Mouse (Mus musculus): ENCODE results near the gene Clec12b.

Gene Clec12b

DNA sequence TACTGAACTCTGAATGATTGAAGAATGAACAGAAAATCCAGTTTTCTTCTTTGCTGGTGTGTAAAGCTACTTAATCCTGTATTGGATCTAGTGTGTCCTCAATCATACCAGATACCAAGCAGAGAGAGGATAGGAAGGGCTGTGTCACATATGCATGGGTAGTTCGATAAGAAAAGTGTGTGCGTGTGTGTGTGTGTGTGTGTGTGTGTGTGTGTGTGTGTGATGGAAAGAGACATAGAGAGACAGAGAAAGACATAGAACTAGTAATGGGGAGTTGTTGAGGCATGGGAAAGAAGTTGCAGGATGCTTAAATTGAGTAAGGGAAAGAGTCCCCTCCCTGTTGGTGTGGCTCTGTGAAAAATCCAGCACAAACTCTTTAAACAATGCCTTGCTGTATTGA is at the start of gene Clec12b:
TSS of gene Clec12b (minus strand) at position 101 of the 400 bp plus-strand sequence.
- no peak for DNase-seq

DNA sequence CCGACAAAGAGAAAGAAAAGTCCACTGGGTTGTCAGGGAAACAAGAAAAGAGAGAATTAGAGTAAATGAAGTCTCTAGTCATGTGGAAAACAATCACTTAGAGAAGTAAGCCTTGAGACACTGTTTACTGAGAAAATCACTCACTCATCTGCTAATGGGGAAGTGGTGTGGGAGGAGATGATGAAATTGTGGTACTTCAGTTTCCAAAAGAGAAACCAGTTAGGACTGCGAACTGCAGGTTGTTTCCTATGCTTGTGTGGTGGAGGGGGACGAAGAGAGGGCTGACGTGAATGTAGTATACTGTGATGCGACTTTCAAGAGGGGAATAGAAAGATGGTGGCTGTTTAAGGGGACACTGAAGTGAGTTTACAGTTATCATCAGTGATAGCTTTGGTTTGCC is 48.6 kb upstream of the Clec12b start:
- no peak for DNase-seq

DNA sequence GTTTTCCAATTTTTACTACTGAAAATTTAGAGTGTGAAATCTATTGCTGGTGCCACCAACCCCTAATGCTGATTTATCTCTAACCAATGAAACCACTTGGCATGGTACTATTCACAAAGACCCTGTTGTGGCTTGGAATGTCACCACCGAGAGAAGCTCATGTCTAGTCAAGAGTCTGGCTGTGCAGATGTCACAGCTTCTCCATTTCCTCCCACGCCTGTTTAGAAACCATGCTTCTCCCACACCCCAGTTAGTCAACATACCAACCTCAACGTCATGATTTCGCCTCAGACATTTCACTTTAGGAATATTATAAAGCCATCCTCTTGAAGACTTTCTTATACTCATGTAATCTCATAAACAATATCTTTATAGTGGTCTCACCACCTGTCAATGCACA is 41.6 kb upstream of the Clec12b start:
- DNase-seq, result no peak

DNA sequence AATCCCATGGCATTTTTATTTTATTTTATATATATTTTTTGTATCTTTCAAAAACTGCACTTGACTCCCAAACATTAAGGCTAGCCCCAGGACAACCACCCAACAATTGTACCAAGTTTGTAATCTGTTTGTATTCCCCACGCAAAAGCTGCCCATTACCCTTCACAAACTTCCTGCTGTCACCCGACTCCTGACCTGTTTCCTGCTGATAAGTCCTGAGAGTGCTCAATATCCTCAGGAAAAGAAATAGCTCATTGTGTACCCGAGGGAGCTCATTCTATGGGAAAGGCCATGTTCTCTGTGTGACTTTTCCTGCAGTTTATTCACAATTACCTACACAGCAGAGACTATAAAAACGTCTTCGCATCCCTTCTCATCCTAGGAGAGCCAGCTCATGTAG is 40.1 kb upstream of the Clec12b start:
- DNase-seq, result peak; percentile 14 to 29

DNA sequence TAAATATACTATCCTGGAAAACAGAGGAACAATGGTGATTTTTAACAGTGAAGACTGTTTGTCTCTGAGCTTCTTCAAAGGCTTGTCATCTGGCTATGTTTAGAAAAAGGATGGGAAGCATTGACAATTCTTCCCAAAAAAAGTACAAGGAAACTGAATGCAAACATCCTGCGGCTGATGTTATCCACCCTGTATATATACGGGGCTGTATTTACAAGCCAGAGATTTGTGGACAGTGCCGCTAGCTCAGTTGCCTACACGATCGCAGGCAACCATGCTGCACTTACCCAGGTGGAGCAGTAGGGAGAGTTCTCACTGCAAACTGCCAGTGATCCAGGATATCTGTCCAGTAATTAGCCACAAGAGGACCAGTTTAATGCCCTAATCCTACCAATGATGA is 39.5 kb upstream of the Clec12b start:
- DNase-seq, result peak in 1 of 2 experiments; percentile 10

DNA sequence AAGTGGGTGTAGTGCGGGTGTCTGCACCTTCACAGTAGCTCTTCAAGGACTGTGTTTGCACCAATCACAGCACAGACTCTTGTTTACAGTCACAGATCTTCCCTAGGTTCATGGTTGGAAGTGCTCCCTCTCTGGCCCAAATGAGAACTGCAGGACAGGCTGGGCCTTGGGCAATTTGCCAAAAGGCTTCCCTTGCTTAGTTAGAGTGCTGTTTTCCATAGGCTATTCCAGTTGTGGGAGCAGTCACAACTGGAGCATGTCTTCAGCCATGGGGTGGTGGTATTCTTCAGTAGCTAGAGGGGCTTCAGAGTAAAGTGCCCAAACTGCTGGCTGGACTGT is 38.0 kb upstream of the Clec12b start:
- DNase-seq, result peak; percentile 84 to 86

DNA sequence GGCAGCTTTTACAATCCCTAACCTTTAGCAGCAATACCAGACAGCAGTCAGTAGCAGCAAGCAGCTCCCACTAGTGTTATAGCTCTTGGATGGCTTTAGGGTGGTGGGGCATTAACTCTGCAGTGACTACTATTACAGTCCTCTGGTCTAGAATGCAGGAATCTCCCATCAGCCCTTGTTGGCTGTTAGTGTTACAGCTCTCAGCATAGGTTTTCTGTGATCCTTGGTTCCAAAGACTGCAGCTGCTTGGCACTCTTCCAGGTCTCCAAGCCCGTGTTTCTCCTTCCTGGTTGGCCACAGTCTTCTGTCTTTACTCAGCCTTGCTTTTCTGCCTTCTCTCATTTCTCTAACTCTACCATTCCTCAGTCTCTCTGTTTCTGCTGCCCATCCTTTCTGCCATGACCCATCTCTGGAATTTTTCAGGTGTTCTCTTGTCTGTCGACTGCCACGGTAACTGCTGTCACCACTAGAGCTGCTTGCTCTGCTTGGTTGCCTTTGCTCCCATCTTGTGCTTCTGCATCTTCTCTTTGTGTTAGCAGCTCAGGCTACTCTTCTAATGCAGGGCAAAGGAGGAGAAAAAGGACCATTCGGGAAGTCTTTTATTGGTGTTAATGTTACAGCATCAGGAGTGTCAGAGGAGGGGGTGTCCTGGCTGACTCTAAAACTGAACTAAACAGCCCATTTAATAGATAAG is 37.5 kb upstream of the Clec12b start:
- DNase-seq, result peak; percentile 61 to 67

DNA sequence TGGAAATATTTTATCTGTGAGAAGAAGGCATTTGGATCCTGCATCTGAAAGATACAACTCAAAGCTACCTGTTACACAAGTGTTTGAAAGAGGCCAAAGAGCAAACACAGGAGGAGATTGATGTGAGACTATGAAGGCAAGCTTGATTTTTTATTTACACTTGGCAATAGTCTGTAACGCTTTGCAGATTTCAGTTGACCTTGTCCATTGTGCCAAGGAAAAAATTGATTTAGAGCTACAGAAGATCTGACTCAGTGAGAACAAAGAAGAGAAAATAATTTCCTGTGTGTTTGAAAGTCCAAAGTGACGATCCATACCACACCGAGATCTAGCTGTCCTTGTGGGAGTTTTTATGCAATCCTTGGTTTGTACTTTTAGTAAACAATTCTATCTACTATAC is 36.6 kb upstream of the Clec12b start:
- DNase-seq, result no peak

DNA sequence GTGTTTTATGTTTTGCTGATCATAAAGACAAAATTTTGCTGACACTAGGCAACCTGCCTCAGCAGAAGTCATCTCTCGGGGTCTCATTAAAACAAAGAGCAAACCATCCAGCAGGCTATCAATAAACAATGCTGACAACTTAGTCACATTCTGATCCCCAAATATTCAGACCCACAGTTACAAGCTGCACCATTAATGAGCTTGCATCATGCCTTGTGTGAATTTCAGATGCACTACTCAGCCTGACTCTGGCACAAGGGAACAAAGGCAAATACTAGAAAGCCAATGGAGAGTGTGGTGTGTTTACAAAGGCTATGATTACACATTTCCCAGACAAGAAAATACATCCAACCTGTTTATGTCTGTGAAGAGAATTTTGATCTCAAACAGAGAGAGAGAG is 28.5 kb upstream of the Clec12b start:
- DNase-seq, result no peak

DNA sequence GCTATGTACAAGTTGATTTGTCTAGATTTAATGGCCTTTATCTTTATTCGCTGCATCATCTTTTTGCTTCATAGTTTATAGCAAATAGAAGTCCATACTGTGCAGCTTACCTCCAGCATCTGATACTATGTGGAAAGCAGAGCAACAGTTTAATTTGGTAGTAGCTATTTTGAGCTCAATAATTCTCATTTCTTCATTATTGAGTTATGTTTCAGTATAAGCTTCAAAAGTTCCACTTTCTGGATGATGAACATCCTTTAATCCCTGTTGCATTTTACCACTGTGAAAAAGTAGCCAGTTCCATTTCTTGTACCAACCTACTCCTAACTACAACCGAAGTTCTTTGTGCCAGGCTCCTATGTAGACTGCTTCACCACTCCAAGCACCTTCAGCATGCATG is 22.9 kb upstream of the Clec12b start, which contains the start of gene Clec9a:
TSS of gene Clec9a (plus strand) at position 301 of the 400 bp plus-strand sequence.
- DNase-seq, result no peak

DNA sequence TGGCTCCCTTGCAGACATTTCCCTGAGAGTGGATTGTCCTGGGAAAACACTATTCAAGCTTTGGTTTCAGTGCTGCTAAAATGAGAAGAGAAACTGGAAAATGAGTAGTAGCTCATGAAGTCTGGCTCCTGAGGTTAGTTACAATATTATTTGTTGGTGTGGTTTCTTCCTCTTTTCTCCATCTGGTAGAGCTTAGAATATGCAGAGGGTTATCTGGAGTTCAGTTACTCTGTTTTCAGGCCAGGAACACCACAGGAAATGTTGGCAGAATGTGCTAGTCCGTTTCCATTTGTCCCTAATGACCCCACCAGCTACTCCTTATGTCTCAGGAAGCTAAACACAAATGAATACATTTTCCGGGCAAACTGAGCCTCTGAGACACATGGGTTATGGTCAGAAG is 21.6 kb upstream of the Clec12b start:
- no peak for DNase-seq

DNA sequence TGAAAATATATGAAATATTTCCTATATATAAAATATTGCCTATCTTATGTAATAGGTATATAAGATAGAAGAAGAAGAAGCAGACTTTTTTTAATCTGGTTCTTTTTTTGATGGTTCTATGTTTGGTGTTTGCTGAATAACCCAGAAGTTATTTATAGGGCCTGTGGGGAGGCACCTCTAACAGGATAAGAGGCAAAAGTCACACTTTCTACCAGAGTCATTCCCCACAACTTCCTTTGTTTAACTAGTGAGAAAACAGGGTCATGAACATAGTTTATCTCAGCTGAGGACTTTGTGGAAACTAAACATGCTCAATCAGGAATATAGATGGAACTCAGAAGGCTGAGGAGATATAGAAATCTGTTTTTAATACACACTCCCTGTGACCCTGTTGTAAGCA is 20.3 kb upstream of the Clec12b start:
- no peak for DNase-seq

DNA sequence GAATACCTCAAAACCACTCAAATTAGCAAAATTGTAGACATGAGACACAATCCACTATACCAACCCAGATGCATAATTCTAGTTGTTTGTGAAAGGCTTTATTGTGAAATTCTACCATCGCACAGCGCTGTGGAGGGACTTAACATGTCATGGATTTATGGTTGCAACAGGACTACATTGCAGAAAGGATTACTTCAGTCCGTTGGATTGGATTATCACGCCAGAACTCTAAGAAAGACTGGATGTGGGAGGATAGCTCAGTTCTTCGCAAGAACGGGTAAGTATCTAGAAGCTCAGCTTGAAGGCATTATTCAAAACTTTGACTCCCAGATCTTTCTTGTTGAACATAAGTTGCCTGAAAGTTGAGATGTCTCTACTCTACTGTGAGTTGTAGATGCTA is 17.7 kb upstream of the Clec12b start:
- no peak for DNase-seq

DNA sequence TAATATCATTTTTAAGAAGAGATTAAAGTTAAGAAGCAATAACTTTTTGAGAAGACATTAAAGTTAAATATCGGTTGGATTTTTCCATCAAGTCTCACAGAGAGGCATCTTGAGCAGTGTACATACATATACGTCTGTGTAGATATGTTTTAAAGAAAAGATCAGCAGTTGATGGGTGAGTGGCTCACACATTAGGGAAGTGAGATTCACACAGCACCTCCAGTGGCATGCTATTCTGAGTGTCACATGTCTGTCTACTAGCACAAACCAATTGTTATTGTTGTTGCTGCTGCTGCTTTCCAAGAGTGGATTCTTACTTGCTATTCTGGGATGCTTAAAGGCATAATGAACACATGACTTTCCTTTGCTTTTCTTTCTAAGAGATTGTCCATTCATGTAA is 16.7 kb upstream of the Clec12b start:
- no peak for DNase-seq

DNA sequence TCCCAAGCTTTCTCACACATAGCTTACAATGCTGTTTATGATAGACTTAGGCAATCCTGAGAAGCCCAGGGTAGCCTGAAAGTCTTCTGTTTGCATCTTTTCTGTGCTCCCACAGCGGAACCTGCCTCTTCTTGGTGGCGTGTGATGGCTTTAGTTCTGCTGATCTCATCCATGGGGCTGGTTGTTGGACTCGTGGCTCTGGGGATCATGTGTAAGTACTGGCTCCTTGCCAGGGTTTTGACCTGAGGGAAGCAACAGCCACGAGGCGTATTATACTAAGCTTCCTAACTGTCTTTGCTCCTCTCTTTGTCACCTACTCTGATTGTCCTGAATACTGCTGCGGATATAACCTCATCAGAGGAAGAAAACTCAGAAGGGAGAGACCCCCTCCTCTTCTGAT is 14.3 kb upstream of the Clec12b start:
- peak; percentile 34 to 56 for DNase-seq

DNA sequence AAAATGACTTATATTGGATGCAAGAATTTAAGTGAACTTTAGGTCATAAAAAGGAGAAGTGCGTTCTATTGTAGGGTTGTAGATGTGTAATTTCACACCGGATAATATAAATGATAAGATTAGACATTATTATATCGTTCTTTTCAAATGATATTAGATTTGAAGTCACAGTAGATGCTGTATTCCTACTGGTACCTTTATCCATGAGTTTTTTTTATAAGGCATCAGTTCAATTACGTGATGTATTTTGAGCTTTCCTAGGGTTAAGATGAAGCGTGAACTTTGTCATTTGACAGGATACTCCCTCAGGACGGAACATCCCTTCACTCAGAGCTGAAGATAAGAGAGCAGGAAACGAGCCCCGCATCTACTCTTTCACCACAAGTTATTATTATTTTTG is 11.3 kb upstream of the Clec12b start, which contains the start of gene Clec1b:
TSS of gene Clec1b (plus strand) at position 301 of the 400 bp plus-strand sequence.
- no peak for DNase-seq

DNA sequence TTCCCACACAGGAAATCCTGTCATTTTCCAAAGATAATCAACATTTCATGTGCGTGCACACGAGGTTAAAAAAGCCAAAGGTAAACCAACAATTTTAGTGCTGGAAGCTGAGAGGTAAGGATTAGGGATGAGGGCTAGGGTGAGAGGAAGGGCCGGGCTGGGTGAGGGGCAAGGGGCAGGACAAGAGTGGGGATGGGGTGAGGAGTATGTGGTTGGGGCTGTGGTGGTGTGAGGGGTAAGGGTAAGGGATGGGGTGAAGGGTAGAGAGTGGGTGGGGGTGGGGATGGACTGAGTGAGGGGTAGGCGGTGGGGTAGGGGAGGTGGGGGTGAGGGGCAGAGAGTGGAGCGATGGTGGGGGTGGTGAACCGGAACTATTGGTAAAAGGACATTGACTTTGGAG is 8.1 kb upstream of the Clec12b start:
- no peak for DNase-seq

DNA sequence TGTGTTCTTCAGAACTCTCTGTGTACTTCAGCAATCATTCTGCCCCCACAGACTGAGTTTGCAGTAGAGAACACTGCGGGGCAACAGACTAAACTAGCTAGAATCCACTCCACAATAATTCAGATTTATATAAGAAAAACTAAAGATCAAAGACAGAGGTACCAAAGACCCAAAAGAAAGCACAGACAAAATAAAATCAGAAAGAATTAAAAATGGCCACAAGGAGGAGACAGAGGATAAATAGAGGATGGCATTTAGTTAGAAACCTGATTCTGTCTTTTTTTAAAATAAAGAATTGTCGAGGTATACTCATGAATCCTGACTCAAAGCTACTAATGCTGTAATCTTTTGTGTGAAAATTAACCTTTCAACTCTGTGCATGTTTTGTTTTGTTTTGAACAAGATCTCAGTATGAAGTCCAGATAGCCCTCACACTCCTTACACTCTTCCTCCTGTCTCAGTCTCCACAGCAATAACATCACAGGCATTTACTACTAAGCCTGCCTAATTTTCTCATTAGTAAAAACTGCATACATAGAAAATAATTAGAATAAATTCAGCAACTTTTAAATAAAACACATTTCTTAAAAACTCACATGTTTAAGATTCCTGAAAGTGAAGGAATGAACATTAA is 7.5 kb upstream of the Clec12b start:
- DNase-seq, result no peak

DNA sequence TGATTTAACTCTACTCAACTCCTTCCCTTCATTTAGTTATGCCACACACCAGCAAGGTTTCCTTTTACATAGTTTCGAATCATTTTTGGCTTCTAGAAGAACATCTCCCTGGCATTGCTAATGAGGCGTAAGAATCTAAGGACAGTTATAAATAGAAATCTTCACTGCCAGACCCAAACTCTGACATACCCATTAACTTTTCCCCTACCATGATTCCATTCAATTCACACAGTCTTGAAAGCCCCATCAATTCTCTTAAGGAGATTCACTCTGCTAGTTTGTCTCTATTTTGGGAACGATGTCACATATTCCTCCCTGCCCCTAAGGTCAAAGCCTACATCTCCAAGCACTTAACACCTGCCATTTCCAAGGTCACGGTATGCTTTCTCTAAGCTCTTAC is 674 bp downstream of the Clec12b start:
- no peak for DNase-seq

DNA sequence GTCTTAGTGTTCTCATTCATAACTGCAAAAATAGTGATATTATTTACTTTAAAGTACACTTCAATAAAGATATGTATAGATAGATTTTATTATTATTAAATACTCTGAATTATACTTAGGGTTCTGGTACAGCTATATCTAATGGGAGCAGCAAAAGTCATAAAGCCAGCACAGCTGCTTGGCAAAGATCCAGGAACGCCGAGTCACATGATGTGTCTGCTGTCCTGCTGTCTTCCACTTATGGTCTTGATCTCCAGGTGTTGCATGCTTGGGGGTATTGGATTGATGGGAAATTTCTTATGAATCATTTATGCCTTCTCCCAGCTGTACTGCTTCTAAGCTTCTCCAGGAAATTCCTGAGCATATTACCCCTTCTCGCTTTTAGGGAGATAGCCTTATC is 2.2 kb downstream of the Clec12b start:
- peak; percentile 14 to 16 for DNase-seq

DNA sequence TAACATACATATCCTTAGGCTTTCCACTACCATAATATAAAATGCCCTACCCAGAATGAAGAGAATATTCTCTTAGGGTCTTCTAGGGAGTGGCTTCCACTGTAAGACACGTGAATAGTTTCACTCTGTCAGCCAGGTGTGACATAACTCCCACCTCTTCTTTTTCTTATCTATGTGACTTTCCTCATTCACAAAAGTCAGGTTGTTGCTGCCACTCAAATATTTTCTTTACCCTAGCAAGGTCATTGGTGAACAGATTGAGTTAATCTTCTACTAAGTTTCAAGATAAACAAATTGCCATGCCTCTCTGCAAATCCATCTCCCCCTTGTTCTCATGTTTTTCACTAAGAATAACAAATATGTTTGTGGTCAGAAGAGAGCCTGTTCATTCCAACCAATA is 3.9 kb downstream of the Clec12b start:
- no peak for DNase-seq

DNA sequence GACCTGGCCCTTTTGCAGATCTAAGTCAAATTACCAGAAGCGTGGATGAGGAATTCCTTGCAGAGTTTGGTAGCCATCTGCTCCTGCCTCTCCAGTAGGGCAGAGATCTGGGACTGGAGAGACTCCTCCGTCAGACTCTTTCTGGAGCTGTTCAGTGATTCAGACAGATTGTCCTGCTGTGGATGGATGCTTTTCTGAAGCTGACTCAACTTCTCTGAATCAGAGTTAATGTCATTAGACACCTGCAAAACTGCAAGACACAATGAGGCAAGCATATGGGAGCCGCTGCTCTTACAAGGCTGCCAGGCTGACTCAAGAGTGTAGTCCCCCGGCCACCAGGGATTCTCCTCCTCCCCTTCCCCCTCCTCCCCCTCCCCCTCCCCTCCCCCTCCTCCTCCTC is 5.2 kb downstream of the Clec12b start:
- DNase-seq, result no peak

DNA sequence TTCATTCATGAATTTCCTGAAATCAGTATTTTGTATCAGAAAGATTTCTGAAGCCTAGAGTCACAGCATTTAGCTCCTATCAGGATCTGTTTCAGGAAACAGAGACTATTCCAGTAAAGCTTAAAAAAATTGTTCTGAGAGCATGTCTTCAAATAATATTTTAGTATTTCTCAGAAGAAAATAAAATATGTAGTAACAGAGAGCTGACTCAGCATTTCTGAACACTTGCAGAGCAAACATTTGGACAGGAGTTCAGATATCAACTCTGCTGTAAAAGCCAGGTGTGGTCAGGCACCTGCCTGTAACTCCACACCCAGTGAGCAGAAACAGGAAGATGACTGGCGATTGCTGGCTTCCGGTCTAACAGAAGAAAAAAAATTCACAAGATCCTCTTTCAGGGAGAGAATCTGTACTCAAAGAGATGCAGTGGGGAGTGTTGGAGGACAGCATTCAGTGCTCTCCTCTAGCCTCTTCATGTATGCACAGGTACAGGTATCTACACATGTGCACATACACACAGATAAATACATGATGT is 10.7 kb downstream of the Clec12b start:
- DNase-seq, result no peak

DNA sequence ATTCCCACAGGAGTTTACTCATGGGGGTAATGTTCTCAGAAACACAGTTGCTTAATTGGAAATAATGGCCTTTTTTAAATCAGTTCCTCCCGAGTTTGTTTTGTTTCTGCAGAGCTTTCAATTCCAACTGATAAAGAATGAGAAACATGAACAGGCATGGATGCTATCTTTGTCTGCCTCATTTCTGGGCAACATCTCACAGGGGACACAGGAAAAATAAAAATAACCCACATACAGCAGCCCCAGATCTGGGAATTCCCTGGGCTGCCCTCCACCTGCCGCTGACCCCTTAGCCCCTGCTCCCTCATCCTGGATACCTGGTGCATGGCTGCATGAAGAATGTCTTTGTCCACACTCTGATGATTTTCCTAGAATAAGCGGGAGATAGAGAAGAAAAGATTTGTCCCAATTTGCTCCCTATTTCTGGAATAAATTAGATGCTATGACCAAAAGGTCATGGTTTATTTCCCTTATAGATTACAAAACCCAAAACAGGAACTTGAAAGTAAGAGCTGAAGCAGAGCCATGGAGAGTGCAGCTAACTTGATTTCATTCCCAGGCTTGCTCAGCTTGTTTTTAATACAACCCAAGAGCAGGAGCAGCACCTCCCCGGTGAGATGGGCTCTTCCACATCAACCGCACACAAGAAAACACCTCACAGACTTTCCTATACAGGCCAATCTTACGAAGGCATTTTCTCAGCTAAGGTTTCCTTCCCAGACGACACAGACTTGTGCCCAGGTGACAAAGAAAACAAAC is 16.1 kb downstream of the Clec12b start:
- no peak for DNase-seq
